Mouse (Mus musculus): ENCODE measurements around the gene Kcnt2. TPM values are rescaled to one million over a fixed set of nuclear protein-coding genes. Genes with fewer than 3 reads are reported as not detected.

Gene Kcnt2
- polyA plus RNA-seq, 1 experiment = 0.16 TPM

- Histone ChIP-seq H3K4me1 (ENCODE audit: control insufficient read depth, insufficient read depth, insufficient read length, low read length) (no peaks in the 10 kb centered on the region), H3K4me3 (ENCODE audit: insufficient read depth, low read depth, low read length) (no peak overlapping the region), H3K27ac (replicated peaks; ENCODE audit: low read depth, low read length) (no peak overlapping the region)
Measured at GRCm38 (mm10) chr1:140660751-140661403, 414.9 kb downstream of the Kcnt2 start.

- Histone ChIP-seq H3K27ac (replicated peaks; ENCODE audit: low read depth, low read length) (no peak overlapping the region), H3K4me3 (ENCODE audit: insufficient read depth, low read depth, low read length) (no peak overlapping the region), H3K4me1 (ENCODE audit: control insufficient read depth, insufficient read depth, insufficient read length, low read length) (no peaks in the 10 kb centered on the region)
Measured at GRCm38 (mm10) chr1:140661404-140661787, 415.4 kb downstream of the Kcnt2 start.

Other genes with a start within 250 kb of the Kcnt2 start
- 7.2 and 15.1 TPM in 2 replicates for gene Cfh, start 62.4 kb upstream of the Kcnt2 start, polyA plus RNA-seq (2012; ENCODE audit: insufficient read depth, insufficient read length, missing spikeins)